Mouse (Mus musculus) testis, adult 2 months (tissue): ENCODE data around the gene Pgpep1l.

Experiments
- CTCF ChIP-seq: fragments of 200-500 bp; IDR thresholded peaks from 2 replicates; pipeline ENCODE4 v1.5.1; 2012; ENCODE audit warnings: low read depth, mild to moderate bottlenecking, inconsistent platforms, low read length, moderate library complexity; ENCODE audit not compliant: control insufficient read depth, insufficient read depth, insufficient replicate concordance
- POLR2A ChIP-seq: fragments of 200-500 bp; IDR thresholded peaks from 2 replicates; pipeline ENCODE4 v1.6.1; 2012; ENCODE audit warnings: low read depth, mild to moderate bottlenecking, inconsistent platforms, low read length, moderate library complexity; ENCODE audit not compliant: control insufficient read depth

DNA sequence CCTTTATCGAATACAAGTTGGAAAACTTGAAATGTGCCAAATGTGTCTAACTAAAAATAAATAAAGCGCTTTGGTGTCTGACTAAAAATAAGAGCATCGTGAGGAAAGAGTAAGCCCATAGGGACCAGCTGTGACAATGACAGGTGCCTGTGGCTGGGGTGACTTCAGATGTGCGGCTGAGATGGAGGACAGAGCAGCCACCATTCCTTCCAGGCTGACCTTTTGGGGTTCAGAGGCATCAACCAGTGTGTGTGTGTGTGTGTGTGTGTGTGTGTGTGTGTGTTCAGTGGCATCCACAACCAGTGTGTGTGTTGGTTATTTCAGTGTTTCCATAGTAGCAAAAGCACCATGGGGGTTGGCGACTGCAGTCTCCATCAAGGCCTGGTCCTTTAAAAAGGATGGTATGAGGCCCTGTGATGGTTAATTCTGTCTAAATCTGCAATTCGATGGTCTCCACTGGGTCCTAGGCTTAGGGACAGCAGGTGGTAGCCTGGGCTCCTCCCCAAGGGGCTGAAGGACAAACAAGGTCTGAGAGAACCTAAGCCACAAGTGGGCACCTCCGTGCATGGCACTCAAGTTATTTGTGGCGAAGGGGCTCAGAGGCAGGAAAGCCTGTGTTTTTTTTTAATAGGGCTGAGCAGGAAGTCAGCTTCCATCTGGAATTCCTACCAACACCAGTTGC is 546 bp downstream of the Pgpep1l start:
- TF ChIP-seq CTCF (no peak), POLR2A (no peak)
